Mouse (Mus musculus) layer of hippocampus, adult 2 months (tissue): ENCODE measurements around the gene Traf3ip2. TPM values are rescaled to one million over a fixed set of nuclear protein-coding genes. Genes with fewer than 3 reads are reported as not detected.

ENCODE experiments used
- DNase-seq, 2 experiments: peaks; one replicate each; pipeline ENCODE4 v3.0.0; 2022; ENCODE audit warnings: low spot score in 2 of 2
- H3K27ac ChIP-seq: fragments of 200-600 bp; 2 replicates; pipeline ENCODE4 v1.8.1; 2022
- H3K4me3 ChIP-seq: fragments of 200-600 bp; 2 replicates; pipeline ENCODE4 v1.8.1; 2022; ENCODE audit warnings: mild to moderate bottlenecking
- CTCF ChIP-seq: fragments of 200-600 bp; conservative IDR thresholded peaks from 2 replicates; pipeline ENCODE4 v1.8.1; 2022; ENCODE audit warnings: antibody characterized with exemption, mild to moderate bottlenecking, moderate library complexity
- total RNA-seq, 2 experiments: library from RNA; stranded (reverse); gene quantifications; 2 replicates each; pipeline ENCODE4 v1.2.3; 2021

Traf3ip2 gene
- total RNA-seq, 2 experiments from 2014 or later = 2.5 to 2.6 TPM

GRCm38 (mm10) chr10:39648278-39648677 lies 35.5 kb downstream of the Traf3ip2 start:
- TF ChIP-seq CTCF = no peak
- DNase-seq = no peak

GRCm38 (mm10) chr10:39649550-39649949 lies 36.8 kb downstream of the Traf3ip2 start:
- TF ChIP-seq CTCF = no peak
- no peak overlapping the region for H3K4me3 ChIP-seq
- H3K27ac ChIP-seq = no peak overlapping the region
- no peak for DNase-seq

More at GRCm38 (mm10) chr10:39648278-39648677, 35.5 kb downstream of the Traf3ip2 start:
- no peak overlapping the region for H3K27ac ChIP-seq
- H3K4me3 ChIP-seq = no peak overlapping the region

DNA sequence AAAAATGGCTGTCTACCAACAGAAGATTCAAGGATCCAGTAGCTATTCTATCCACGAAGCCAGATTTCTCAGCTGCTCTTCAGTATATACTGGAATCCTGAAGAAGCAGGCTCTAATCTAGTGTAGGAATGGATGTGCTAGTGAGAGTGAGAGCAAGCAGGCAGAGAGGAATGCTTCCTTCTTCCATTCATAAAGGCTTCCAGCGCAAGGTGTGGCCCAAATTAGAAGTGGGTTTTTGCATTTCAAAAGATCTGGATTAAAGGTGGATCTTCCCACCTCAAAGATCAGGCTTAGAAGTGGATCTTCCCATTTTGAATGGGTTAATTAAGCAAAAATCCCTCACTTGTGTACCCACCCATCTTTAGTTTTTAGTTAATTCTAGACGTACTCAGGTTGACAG lies 37.6 kb downstream of the Traf3ip2 start:
- TF ChIP-seq CTCF = no peak
- Histone ChIP-seq H3K27ac (no peak overlapping the region), H3K4me3 (no peak overlapping the region)
- no peak for DNase-seq

GRCm38 (mm10) chr10:39654001-39654416 lies 41.3 kb downstream of the Traf3ip2 start:
- Histone ChIP-seq H3K4me3 (no peak overlapping the region), H3K27ac (no peak overlapping the region)
- TF ChIP-seq CTCF = no peak
- no peak for DNase-seq

DNA sequence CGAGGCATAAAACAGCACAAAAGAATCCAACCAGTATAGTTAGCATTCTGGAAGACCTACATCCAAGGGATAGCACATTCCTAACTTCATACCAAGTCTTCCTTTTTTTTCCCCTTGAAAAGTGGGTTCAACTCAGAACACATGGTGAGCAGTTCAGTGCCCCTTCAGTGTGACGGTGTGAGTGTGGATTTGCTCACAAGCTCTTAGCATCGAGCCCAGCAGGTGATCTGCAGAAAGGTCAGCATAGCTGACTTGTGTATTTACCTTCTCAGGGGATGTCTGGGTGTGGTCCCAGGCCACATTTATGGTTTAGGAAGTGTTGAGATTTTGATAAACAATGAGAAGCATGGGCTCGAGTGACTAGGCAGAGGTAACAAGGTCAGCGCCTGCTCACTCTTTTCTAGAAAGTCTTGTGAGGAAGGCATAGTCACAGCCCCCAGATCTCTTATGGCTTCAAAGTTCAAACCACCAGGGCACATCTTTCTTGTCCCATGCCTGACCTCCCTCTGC lies 46.2 kb downstream of the Traf3ip2 start:
- H3K4me3 ChIP-seq = no peak overlapping the region
- H3K27ac ChIP-seq = peak overlapping the region; percentile 60
- DNase-seq = no peak
- no peak for TF ChIP-seq CTCF

DNA sequence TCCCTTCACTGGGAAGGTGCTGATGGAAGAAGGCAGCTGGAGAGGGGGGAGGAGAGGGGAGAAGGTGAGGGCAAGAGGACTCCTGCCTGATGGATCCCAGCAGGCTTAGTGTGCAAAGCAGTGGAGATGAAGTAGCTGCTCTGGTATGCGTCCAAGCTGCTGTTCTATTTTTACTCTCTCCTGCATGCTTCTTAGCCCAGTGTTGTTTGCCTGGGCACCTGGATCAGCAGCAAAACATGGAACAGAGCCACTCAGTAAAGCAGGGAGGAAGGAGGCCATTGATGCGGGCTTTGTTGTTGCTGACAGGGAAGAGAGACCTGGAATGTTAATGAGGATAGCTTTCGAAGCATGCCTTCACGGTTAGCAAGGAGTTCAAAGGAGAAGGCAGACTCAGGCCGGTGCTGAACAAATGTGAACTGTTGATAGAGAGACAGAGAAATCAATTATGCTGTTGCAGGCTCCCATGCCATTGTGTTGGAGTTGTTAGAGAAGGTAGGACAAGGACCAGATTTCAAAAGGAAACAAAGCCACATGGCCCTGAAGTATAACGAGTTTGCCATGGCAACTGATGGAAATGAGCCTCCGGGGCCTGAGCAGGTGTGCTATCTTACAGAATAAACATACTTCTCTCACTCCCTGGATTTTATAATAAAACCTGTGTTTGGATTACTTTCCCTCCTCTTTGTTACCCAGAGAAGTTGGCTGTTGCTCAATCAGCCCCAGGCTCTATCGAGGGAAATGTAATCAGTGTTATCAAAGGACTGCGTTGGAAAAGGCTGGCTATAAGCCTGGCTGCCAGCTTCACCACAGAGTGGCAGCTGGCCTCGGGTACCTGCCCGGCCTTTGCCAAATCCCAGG lies 46.9 kb downstream of the Traf3ip2 start:
- TF ChIP-seq CTCF = no peak
- DNase-seq = peak; percentile 25 to 33

GRCm38 (mm10) chr10:39660269-39660655 lies 47.5 kb downstream of the Traf3ip2 start:
- H3K27ac ChIP-seq = peak overlapping the region; percentile 60; the same call in 1 of the 2 replicates
- no peak for TF ChIP-seq CTCF
- DNase-seq = no peak

More for the DNA sequence above, 46.9 kb downstream of the Traf3ip2 start:
- Histone ChIP-seq H3K4me3 (no peak overlapping the region), H3K27ac (peak overlapping the region; percentile 60)

GRCm38 (mm10) chr10:39660698-39661097 lies 48.0 kb downstream of the Traf3ip2 start:
- Histone ChIP-seq H3K4me3 (no peak overlapping the region), H3K27ac (peak overlapping the region; percentile 60; the same call in 1 of the 2 replicates)
- no peak for TF ChIP-seq CTCF
- DNase-seq = no peak

More at GRCm38 (mm10) chr10:39660269-39660655, 47.5 kb downstream of the Traf3ip2 start:
- no peak overlapping the region for H3K4me3 ChIP-seq

DNA sequence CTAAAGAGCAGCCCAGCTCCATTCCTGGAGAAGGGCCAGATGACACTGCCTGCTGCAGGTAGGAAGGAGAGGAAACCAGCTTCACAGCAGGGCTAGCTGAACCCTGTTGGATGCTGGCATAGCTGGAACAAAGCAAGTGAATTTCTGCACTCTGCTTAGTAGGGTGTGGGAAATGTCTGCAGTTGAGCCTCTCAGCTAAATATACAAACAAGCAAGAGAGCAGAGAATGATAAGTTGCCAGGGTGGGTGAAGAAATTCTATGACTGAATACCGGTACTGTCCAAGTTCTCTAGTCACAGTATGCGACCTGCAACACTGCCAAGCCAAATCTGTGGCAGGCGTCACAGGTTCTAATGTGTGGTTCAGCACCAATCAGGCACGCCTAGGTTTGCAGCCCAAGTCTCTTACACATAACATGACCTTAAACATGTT lies 52.4 kb downstream of the Traf3ip2 start:
- TF ChIP-seq CTCF = no peak
- Histone ChIP-seq H3K4me3 (no peak overlapping the region), H3K27ac (no peak overlapping the region)
- DNase-seq = no peak

- TF ChIP-seq CTCF = no peak
- H3K4me3 ChIP-seq = no peak overlapping the region
- no peak for DNase-seq
- no peak overlapping the region for H3K27ac ChIP-seq
These were observed 53.3 kb downstream of the Traf3ip2 start for GRCm38 (mm10) chr10:39666027-39666426.

DNA sequence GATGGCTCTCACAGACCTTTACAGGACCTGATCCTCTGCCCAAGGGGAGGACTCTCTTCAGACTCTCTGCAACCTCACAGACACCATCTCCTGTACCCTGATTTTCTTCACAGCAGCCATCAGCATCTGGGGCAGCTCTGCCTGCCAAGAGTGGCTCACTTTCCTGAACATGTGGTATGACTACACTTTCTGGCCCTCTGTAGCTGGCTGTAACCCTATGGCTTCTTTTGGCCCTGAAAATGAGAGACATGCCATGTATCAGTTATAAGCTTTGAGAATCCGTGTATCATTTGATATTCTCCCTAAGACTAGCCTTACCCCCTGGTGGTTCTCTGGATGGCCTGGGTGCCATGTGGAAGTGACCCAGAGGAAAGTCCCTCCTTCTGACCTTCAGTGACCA lies 58.7 kb downstream of the Traf3ip2 start:
- Histone ChIP-seq H3K27ac (peak overlapping the region; percentile 62), H3K4me3 (no peak overlapping the region)
- TF ChIP-seq CTCF = no peak
- DNase-seq = no peak

DNA sequence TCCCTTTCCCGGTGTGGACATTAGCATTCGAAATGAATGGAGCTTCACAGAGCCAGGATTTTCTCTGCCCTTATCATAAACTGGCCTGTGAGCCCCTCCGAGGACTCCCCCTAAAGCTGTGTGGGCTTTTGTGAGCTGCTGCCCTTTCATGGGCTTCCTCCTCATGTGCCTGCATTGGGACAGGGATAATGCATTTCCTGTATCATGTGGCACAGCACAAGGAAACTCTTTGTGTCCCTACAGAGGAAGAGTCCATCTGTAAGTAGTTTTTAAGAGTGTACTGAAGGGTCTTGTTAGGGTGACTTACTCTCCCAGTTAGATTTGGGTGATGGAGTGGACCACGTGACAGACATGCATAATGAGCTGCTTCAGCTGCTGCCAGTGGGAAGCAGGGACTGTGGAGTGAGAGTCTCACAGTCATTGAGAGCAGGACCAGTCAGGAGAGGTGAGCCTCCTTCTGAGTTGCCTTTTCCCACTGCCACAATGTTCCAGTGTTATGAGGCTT lies 59.9 kb downstream of the Traf3ip2 start:
- no peak for TF ChIP-seq CTCF
- Histone ChIP-seq H3K27ac (peak overlapping the region; percentile 62), H3K4me3 (no peak overlapping the region)
- DNase-seq = peak in 1 of 2 experiments; percentile 41

DNA sequence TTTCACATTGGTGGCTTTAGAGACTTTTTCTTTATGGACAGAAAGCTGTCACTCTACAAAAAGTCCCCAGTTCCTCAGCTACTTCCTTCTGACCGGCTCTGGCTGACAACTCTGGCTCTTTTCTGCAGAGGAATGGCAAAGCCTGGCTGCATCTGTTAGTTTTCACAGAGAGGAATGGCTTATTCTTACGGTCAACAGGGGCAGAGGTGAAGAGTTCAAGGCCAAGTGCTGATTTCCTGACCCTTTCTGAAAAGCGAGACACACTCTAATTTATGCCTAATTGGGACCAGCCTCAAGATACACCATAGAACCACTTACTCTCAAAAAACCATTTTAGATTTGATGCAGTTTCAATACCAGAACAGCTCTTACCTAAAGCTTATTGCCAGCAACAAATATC lies 61.4 kb downstream of the Traf3ip2 start:
- Histone ChIP-seq H3K27ac (peak overlapping the region; percentile 62), H3K4me3 (no peak overlapping the region)
- DNase-seq = no peak
- TF ChIP-seq CTCF = no peak
